Mouse (Mus musculus): ENCODE measurements around the gene Frs3.
A peak's percentile ranks its signal among the peaks of the same experiment; 100 is the strongest.

Gene Frs3

DNA sequence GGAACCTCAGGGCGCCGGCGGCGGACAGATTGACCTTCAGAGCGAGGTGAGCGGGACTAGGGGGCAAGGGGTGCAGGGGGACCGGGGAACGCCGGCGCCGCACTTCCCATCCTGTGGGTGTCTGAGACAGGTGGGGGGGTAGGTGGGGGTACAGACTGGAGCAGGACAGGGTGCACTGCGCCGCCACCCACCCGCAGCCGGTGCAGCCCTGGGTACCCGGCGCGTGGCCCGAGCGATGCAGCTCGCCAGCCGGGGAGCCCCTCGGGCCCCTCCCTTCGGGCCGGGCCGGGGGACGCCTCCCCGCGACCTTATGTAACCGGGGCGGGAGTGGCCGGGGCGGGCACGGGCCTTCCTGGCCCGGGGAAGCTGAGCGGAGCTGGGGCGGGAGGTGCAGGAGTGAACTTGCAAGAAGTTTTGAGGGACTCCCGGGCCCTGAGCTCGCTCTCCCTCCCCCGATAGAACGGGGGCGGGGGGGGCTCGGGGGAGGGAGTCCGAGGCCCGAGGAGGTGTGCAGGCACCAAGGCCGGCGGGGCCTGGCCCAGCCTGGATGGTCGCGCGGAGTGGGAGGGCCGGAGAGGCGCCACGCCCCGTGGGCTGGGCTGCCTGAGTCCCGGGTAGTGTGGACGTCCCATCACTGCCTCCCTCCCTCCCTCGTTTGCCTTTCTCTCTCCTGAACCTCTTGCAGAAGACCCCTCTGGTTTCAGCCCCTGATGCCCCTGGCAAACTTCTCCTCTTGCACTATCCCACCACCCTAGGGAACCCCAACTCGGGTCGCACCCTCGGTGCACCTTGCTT is 48.6 kb downstream of the Frs3 start:
- DNase-seq: peak; percentile 100

DNA sequence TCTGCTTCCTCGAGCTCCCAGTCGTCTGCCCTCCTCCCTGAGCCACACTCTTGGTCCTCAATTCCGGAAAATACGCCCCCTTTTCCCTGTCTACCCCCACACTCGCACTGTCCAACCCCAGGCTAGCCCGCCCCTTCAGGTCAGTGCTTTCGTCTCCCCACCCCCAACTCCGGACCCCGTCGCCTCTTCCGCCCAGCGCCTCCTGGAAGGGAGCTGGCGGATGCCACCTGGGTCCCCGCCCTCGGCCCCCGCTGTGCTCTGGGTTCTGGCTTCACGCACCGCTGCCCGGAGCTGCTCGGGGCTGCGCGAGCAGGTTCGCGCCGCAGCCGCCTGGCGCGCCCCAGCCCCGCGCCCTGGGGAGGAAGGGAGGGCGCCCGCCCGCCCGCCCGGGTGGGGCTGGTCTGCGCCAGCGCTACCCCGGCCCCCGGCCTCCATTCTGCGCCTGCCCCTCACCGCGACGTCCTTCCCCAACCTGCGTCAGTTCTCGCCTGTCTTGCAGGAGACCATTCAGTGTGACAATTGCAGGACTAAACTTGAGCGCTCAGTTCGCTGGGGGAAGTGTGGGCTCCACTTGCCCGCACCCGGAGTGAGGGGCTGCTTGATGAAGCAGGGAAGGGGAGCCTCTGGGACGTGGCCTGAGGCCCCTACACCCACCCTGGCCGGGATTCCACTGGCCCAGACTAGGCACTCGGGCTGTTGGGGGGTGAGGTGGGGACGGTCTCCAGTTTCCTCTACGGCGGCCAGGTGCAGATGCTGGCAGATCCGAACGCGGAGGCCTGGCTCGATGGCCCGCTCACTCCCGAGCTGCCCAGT is 49.4 kb downstream of the Frs3 start:
- DNase-seq: peak; percentile 96

DNA sequence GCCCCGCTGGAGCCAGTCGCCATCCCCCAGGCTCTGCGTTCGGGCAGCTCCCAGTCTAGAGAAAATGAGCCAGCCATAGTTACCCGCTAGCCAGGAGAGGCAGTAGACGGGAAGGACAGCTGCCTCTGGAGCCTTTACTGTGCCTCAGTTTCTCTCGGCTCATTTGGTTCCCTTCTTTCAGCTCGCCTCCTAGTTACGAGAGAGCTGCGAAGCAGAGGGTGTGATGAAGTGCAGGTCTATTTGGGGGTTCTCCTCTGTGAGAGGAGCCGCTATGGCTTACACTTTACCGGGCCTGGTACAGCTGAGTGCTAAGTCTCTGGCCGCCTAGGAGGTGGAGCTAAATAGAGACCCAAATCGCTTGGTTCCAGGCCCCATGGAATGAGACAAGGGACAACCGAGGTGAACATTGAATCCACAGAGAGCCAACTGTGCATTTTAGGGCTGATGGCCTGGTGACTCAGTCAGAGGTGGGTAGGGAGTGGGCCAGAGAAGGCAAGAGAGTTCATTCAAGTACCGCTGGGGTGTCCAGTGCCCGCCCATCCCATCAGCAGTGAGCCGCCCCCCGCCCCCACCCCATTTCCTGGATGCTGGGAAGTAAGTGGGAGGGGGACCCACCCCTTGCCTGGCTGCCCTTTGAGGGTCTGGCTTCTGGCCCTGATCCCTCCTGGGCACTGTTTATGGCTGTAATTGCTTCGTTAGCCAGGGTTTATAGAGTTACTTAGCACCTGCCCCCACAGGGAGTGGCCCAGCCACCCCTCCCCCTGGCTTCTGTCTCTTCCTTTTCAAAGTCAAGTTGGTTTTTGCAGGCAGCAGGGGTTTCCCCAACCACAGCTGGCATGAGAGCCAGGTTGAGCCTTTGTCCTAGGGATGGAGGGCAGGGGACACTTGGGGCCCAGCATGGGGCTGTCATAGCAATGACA is 50.3 kb downstream of the Frs3 start:
- peak; percentile 95 for DNase-seq

DNA sequence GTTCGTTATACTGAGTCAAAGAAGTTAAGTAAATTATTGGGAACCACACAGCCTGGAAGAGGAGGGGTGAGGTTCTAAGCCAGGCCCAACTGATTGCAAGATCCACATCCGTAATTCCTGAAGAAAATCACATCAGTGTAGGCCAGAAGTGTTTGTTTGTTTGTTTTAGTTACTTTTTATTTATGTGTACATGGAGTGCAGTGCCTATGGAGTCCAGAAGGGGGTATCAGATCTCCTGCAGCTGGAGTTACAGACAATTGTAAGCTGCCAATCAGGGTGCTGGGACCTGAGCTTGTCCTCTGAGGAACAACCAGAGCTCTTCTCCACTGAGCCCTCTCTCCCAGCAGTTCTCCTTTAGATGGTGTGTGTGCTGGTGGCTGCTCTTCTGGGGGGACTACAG is 51.4 kb downstream of the Frs3 start:
- DNase-seq: no peak

DNA sequence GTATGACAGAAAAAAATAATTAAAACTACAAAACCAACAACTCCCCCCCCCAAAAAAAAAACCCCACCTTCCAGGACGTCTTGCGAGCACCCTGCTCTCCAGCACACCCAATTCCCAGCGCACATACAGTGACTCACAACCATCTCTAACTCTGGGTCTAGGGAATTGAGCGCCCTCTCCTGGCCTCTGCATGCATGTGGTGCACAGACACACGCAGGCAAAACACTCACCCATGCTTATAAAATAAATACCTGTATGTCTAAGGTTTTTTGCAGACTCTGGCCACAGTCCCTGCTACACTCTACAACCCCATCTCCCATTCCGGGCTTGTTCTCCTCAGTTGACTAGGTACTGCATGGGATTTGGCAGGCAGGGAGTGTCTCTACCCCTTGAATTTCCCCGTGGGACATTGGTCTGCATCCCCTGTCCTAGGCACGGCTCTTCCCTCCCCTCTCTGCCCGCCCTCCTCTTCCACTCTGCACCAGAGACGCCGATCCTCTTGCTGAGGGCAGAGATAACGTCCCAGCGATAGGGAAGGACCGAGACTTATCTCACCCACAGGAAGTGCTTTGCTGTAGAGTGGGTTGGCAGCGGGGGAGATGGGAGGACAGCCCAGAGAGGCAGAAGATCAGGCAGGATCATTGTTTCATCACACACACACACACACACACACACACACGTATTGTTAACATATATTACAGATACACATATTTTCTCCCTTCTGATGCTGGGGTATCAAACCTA is 54.3 kb downstream of the Frs3 start:
- DNase-seq: peak; percentile 92

- DNase-seq: no peak
Measured at GRCm38 (mm10) chr17:47744086-47744485, 55.3 kb downstream of the Frs3 start.

GRCm38 (mm10) chr17:47744746-47745368 is 56.0 kb downstream of the Frs3 start:
- DNase-seq: no peak

DNA sequence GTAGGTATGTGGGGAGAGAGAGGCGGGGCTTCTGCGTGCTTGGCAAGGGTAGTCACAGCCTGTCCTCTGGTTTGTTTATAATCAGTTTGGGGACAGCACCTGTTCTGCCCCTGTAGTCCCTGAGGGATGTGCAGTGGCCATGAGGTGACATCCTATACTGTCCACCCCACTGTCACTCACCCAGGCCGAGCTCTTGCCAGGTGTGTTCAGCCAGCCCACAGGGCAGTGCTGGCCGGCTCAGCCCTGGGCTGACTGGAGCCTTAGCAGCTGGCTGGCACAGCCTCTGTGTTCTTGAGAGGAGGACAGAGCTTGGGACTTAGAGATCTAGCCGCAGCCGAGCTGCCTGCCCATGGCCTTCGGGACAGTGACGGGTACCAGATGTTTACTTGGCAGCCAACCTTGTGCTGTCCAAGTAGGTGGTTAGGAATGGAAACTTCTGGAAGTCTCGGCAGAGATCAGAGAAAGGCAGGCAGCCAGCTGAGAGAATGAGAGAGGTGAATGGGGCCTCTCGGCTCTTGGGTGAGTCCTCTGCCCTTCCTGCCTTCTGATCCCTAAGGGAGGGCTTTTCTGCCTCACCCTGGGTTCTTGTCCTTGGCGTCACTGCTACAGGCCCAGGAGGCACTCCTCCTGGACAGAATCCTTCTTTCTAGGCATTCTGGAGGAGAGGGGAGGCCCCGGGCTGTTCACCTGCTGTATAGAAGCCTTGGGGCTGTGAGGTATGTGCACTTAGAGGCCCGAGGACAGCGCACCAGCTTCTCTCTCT is 60.1 kb downstream of the Frs3 start:
- DNase-seq: peak; percentile 98

DNA sequence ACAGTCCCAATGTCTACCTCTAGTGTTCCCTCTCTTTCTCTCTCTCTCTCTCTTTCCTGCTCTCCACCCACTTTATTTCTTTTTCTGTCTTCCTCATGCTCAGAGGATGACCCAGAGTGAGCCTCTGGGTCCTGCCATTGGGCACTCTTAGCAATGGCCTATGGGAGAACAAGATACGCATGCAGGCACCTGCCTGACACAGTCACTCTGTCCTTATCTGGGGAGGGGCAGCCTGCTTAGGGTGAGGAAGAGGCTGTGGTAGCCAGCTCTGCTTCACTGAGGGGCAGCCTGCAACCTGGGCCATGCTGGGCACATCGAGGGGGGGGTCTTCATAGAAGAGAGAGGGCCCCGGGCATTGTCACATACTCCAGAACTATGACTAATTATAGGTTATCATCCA is 60.8 kb downstream of the Frs3 start:
- DNase-seq: no peak

- no peak for DNase-seq
Measured at GRCm38 (mm10) chr17:47750101-47750500, 61.3 kb downstream of the Frs3 start.

GRCm38 (mm10) chr17:47751811-47752210 is 63.0 kb downstream of the Frs3 start:
- DNase-seq: no peak

- DNase-seq: no peak
Measured at GRCm38 (mm10) chr17:47753130-47753775, 64.4 kb downstream of the Frs3 start.
